Mouse (Mus musculus) liver, embryonic 11.5 days (tissue): ENCODE data around the gene Prr12. TPM values are rescaled to one million over a fixed set of nuclear protein-coding genes. Genes with fewer than 3 reads are reported as not detected.
A peak's percentile ranks its signal among the peaks of the same experiment; 100 is the strongest.

Source experiments
- ATAC-seq: fragments of 200-750 bp; cut with Nextera tagmentation; replicated peaks from 2 replicates; pipeline ENCODE4 v1.8.0; 2017; ENCODE audit warnings: moderate number of reproducible peaks, mild to moderate bottlenecking, moderate TSS enrichment, moderate library complexity; ENCODE audit not compliant: low FRiP score
- DNase-seq: peaks from one replicate; pipeline ENCODE4 v3.0.0-alpha.2; 2017; ENCODE audit warnings: low spot score
- H3K27ac ChIP-seq: fragments of 300-500 bp; sonication (generic); 2 replicates; pipeline ENCODE4 v1.5.1; 2014; ENCODE audit warnings: mild to moderate bottlenecking, low read depth, low read length, control low read depth
- H3K27me3 ChIP-seq: fragments of 300-500 bp; sonication (generic); replicated peaks from 2 replicates; pipeline ENCODE4 v1.6.1; 2014; ENCODE audit warnings: low read length, mixed read lengths; ENCODE audit not compliant: control insufficient read depth, insufficient read depth
- H3K36me3 ChIP-seq: fragments of 300-500 bp; sonication (generic); 2 replicates; pipeline ENCODE4 v1.6.1; 2014; ENCODE audit warnings: mild to moderate bottlenecking, low read length, moderate library complexity, mixed read lengths; ENCODE audit not compliant: control insufficient read depth, insufficient read depth
- H3K4me1 ChIP-seq: fragments of 300-500 bp; sonication (generic); replicated peaks from 2 replicates; pipeline ENCODE4 v1.6.1; 2014; ENCODE audit warnings: low read length, mixed read lengths; ENCODE audit not compliant: control insufficient read depth, insufficient read depth
- H3K4me2 ChIP-seq: fragments of 300-500 bp; sonication (generic); 2 replicates; pipeline ENCODE4 v1.6.1; 2014; ENCODE audit warnings: mild to moderate bottlenecking, control low read depth, moderate library complexity
- H3K4me3 ChIP-seq: fragments of 300-500 bp; sonication (generic); 2 replicates; pipeline ENCODE4 v1.5.1; 2014; ENCODE audit warnings: low read depth, low read length, control low read depth
- H3K9ac ChIP-seq: fragments of 300-500 bp; sonication (generic); 2 replicates; pipeline ENCODE4 v1.6.1; 2014; ENCODE audit warnings: low read depth, low read length, control low read depth
- H3K9me3 ChIP-seq: fragments of 300-500 bp; sonication (generic); 2 replicates; pipeline ENCODE4 v1.6.1; 2016; ENCODE audit warnings: low read length, inconsistent platforms, mixed read lengths; ENCODE audit not compliant: control insufficient read depth
- WGBS: fragments of 180-500 bp; shearing (Covaris S2); extraction: QIAGEN DNeasy Blood & Tissue Kit; methylation state at CpG from one replicate; pipeline ENCODE4 v1.1.7; 2014; 5-methylcytosine and 5-hydroxymethylcytosine counted together
- polyA plus RNA-seq: library from polyadenylated mRNA; unstranded; fragments of >200 nt; fragmentation: Nextera tagmentation; extraction: Ambion mirVana; gene quantifications from 2 replicates; pipeline ENCODE4 v1.2.1, GENCODE M21; 2014

Prr12 gene
- polyA plus RNA-seq, 1 experiment from 2014 or later, result 8.7 TPM

- no peak for ATAC-seq
- no peak overlapping the region for H3K9ac ChIP-seq
- H3K4me3 ChIP-seq, result no peak overlapping the region
- H3K27ac ChIP-seq, result no peak overlapping the region
- no peaks in the 10 kb centered on the region for H3K36me3 ChIP-seq
- H3K4me2 ChIP-seq, result no peak overlapping the region
- peaks cover 17% of the 10 kb centered on the region for H3K4me1 ChIP-seq
- H3K9me3 ChIP-seq, result no peaks in the 10 kb centered on the region
- no peaks in the 10 kb centered on the region for H3K27me3 ChIP-seq
- no peak for DNase-seq
- 80% methylated on average over 10 of the region's 10 CpGs for WGBS
These were observed 6.2 kb upstream of the Prr12 start for GRCm38 (mm10) chr7:45058607-45059571.

GRCm38 (mm10) chr7:45056972-45057348, 4.3 kb upstream of the Prr12 start:
- Histone ChIP-seq H3K27me3 (no peaks in the 10 kb centered on the region), H3K4me1 (peaks cover 16% of the 10 kb centered on the region), H3K27ac (no peak overlapping the region), H3K9ac (no peak overlapping the region), H3K4me2 (no peak overlapping the region), H3K4me3 (no peak overlapping the region), H3K9me3 (no peaks in the 10 kb centered on the region), H3K36me3 (no peaks in the 10 kb centered on the region)
- ATAC-seq, result no peak
- DNase-seq, result no peak

GRCm38 (mm10) chr7:45056329-45056971, 3.8 kb upstream of the Prr12 start:
- H3K27me3 ChIP-seq, result no peaks in the 10 kb centered on the region
- DNase-seq (no peak), ATAC-seq (no peak)
- no peak overlapping the region for H3K27ac ChIP-seq
- no peaks in the 10 kb centered on the region for H3K36me3 ChIP-seq
- 69% methylated on average over 14 of the region's 14 CpGs for WGBS
- no peaks in the 10 kb centered on the region for H3K9me3 ChIP-seq
- no peak overlapping the region for H3K9ac ChIP-seq
- H3K4me3 ChIP-seq, result no peak overlapping the region
- no peak overlapping the region for H3K4me2 ChIP-seq
- H3K4me1 ChIP-seq, result peaks cover 17% of the 10 kb centered on the region

- Histone ChIP-seq H3K36me3 (peaks cover 13% of the 10 kb centered on the region), H3K27me3 (no peaks in the 10 kb centered on the region), H3K4me2 (peak overlapping the region; percentile 100), H3K4me1 (peaks cover 15% of the 10 kb centered on the region), H3K9me3 (no peaks in the 10 kb centered on the region), H3K4me3 (peak overlapping the region; percentile 72), H3K9ac (peak overlapping the region; percentile 91), H3K27ac (peak overlapping the region; percentile 99)
- ATAC-seq (peak; percentile 95), DNase-seq (peak; percentile 92)
- WGBS, result under 1% methylated on average over 33 of the region's 33 CpGs
These were observed 1.3 kb upstream of the Prr12 start for GRCm38 (mm10) chr7:45053931-45054510.

- Histone ChIP-seq H3K27ac (peak overlapping the region; percentile 99), H3K9ac (peak overlapping the region; percentile 91), H3K27me3 (no peaks in the 10 kb centered on the region), H3K9me3 (no peaks in the 10 kb centered on the region), H3K4me1 (peaks cover 15% of the 10 kb centered on the region), H3K4me3 (peak overlapping the region; percentile 72), H3K4me2 (peak overlapping the region; percentile 100), H3K36me3 (peaks cover 20% of the 10 kb centered on the region)
- peak; percentile 85 for DNase-seq
- WGBS, result 0% methylated on average over 34 of the region's 59 CpGs
- peak; percentile 50 for ATAC-seq
These were observed 643 bp upstream of the Prr12 start for GRCm38 (mm10) chr7:45053117-45053930.

- peak overlapping the region; percentile 99 for H3K27ac ChIP-seq
- DNase-seq (peak; percentile 68), ATAC-seq (no peak)
- no peaks in the 10 kb centered on the region for H3K9me3 ChIP-seq
- peak overlapping the region; percentile 100 for H3K4me2 ChIP-seq
- H3K36me3 ChIP-seq, result peaks cover 30% of the 10 kb centered on the region
- peak overlapping the region; percentile 91 for H3K9ac ChIP-seq
- WGBS, result under 1% methylated on average over 38 of the region's 38 CpGs
- peaks cover 15% of the 10 kb centered on the region for H3K4me1 ChIP-seq
- H3K27me3 ChIP-seq, result no peaks in the 10 kb centered on the region
- H3K4me3 ChIP-seq, result peak overlapping the region; percentile 72
These were observed 360 bp downstream of the Prr12 start for GRCm38 (mm10) chr7:45052181-45052861.

- DNase-seq (no peak), ATAC-seq (no peak)
- Histone ChIP-seq H3K27ac (peak overlapping the region; percentile 99), H3K4me3 (peak overlapping the region; percentile 72), H3K9me3 (no peaks in the 10 kb centered on the region), H3K36me3 (peaks cover 38% of the 10 kb centered on the region), H3K9ac (peak overlapping the region; percentile 91), H3K4me2 (peak overlapping the region; percentile 100), H3K4me1 (peaks cover 15% of the 10 kb centered on the region), H3K27me3 (no peaks in the 10 kb centered on the region)
- WGBS, result 6% methylated on average over 13 of the region's 13 CpGs
These were observed 1.1 kb downstream of the Prr12 start for GRCm38 (mm10) chr7:45051601-45051974.
